7 mouse cellular contexts compared by ENCODE assay signal in genomic region chr4:128734217-128734616, GRCm38 (mm10). TPM values are rescaled to one million over a fixed set of nuclear protein-coding genes. Genes with fewer than 3 reads are reported as not detected.
DNase-seq lines count a peak whose midpoint lies in the region; ATAC-seq lines count a peak whose summit lies in the region.

No protein-coding gene starts in this region.

- H3K27me3 ChIP-seq in hindbrain, embryonic 16.5 days (replicated peaks; ENCODE audit: control insufficient read depth, insufficient read depth, low read length): no peaks in the 10 kb centered on the region
- no peaks in the 10 kb centered on the region for H3K27me3 ChIP-seq in midbrain, embryonic 11.5 days (ENCODE audit: control insufficient read depth, insufficient read depth, low read length)

- peak overlapping the region; percentile 33 for H3K4me2 ChIP-seq in hindbrain, embryonic 16.5 days (ENCODE audit: low read length)
- H3K4me2 ChIP-seq in midbrain, embryonic 11.5 days: peak overlapping the region; percentile 32

- intact Hi-C loops in left cerebral cortex, postnatal 14 days (cut with DNase I): no loop called here

- no peak overlapping the region for H3K4me3 ChIP-seq in hindbrain, embryonic 16.5 days (ENCODE audit: low read length)
- no peak overlapping the region for H3K4me3 ChIP-seq in midbrain, embryonic 11.5 days (ENCODE audit: low read depth, low read length)

- H3K9me3 ChIP-seq in hindbrain, embryonic 16.5 days (ENCODE audit: control insufficient read depth, low read length): no peaks in the 10 kb centered on the region
- H3K9me3 ChIP-seq in midbrain, embryonic 11.5 days (ENCODE audit: control insufficient read depth, low read length): no peaks in the 10 kb centered on the region

- peak overlapping the region; percentile 32; the same call in 1 of the 2 replicates for H3K9ac ChIP-seq in hindbrain, embryonic 16.5 days (ENCODE audit: low read depth, low read length)
- H3K9ac ChIP-seq in midbrain, embryonic 11.5 days (ENCODE audit: low read length): peak overlapping the region; percentile 53

- 20% methylated on average over 5 of the region's 5 CpGs for WGBS in hindbrain, embryonic 16.5 days
- WGBS in midbrain, embryonic 11.5 days: 37% methylated on average over 5 of the region's 5 CpGs

- peaks cover 79% of the 10 kb centered on the region for H3K4me1 ChIP-seq in hindbrain, embryonic 16.5 days (ENCODE audit: control insufficient read depth, insufficient read depth, low read depth, low read length)
- H3K4me1 ChIP-seq in midbrain, embryonic 11.5 days (ENCODE audit: control insufficient read depth, insufficient read depth, low read length): peaks cover 85% of the 10 kb centered on the region

- ATAC-seq in hindbrain, embryonic 16.5 days: peak; percentile 86
- peak; percentile 10; the same call in 1 of the 2 replicates for ATAC-seq in midbrain, embryonic 11.5 days (ENCODE audit: low FRiP score)

- peaks cover 4% of the 10 kb centered on the region; the same call in 1 of the 2 replicates for H3K36me3 ChIP-seq in hindbrain, embryonic 16.5 days (ENCODE audit: control insufficient read depth, insufficient read depth, low read length)
- H3K36me3 ChIP-seq in midbrain, embryonic 11.5 days (ENCODE audit: control insufficient read depth, insufficient read depth, low read length): no peaks in the 10 kb centered on the region

- peak; percentile 80 for DNase-seq in NIH3T3 (ENCODE audit: low read depth)
- DNase-seq in adrenal gland, postnatal 25 days: peak; percentile 56
- DNase-seq in gastrocnemius, postnatal 10 days: peak; percentile 57
- peak; percentile 52 to 68 for DNase-seq in left cerebral cortex, postnatal 14 days (ENCODE audit: low spot score in 2 of 2)
- DNase-seq in midbrain, embryonic 11.5 days (ENCODE audit: low spot score, missing footprints): no peak
- DNase-seq in thymus, adult 18-20 months: no peak

- peak overlapping the region; percentile 67 for H3K27ac ChIP-seq in hindbrain, embryonic 16.5 days (ENCODE audit: low read depth, low read length)
- H3K27ac ChIP-seq in midbrain, embryonic 11.5 days (ENCODE audit: low read depth, low read length): peak overlapping the region; percentile 48; the same call in 1 of the 2 replicates

RNA-seq across cellular contexts. Expression of gene A3galt2, which starts 20.9 kb away (rescaled TPM):
- 0.27 TPM in 1 of 2 replicates, not detected in the other for total RNA-seq in adrenal gland, postnatal 25 days (2021)
- under 1 TPM in 1 of 2 experiments, not detected in 1; 0.12 TPM for total RNA-seq in gastrocnemius, postnatal 10 days (2021)
- polyA plus RNA-seq in hindbrain, embryonic 16.5 days (2015; fragmentation: Nextera tagmentation; extraction: Ambion mirVana): 0.23 and 0.36 TPM in 2 replicates
- total RNA-seq in left cerebral cortex, postnatal 14 days (2021): under 1 TPM; 0.42 to 0.75 TPM
- polyA plus RNA-seq in midbrain, embryonic 11.5 days (2014; fragmentation: Nextera tagmentation; extraction: Ambion mirVana): 0.15 and 0.18 TPM in 2 replicates

Comparison
In these comparisons a context has a peak if more than half of its experiments do, and no peak if none do; other contexts are left out.
1. DNase-seq: peak in NIH3T3 (single experiment), adrenal gland, postnatal 25 days (single experiment), gastrocnemius, postnatal 10 days (single experiment) and left cerebral cortex, postnatal 14 days (2 of 2); none in midbrain, embryonic 11.5 days (single experiment) and thymus, adult 18-20 months (0 of 2).